Mouse (Mus musculus) telencephalon, adult 2 months (tissue): ENCODE results near the gene Zfp941.

Experiments used
- DNase-seq: peaks from one replicate; pipeline ENCODE4 v3.0.0-alpha.2; 2011; ENCODE audit warnings: low read depth, low spot score

The Zfp941 gene

GRCm38 (mm10) chr7:140840750-140841735, 19.1 kb upstream of the Zfp941 start:
- DNase-seq, result peak; percentile 41

GRCm38 (mm10) chr7:140839556-140839955, 17.6 kb upstream of the Zfp941 start:
- no peak for DNase-seq

- DNase-seq, result peak; percentile 60
Observed at GRCm38 (mm10) chr7:140836243-140837115, 14.5 kb upstream of the Zfp941 start.

GRCm38 (mm10) chr7:140835758-140836087, 13.7 kb upstream of the Zfp941 start:
- no peak for DNase-seq

- no peak for DNase-seq
Observed at GRCm38 (mm10) chr7:140834968-140835757, 13.2 kb upstream of the Zfp941 start, which contains the start of gene Urah. Gene Urah (plus strand): TSS chr7:140835018.

- no peak for DNase-seq
Observed at GRCm38 (mm10) chr7:140833341-140833740, 11.4 kb upstream of the Zfp941 start.

- no peak for DNase-seq
Observed at GRCm38 (mm10) chr7:140831447-140831846, 9.5 kb upstream of the Zfp941 start.

GRCm38 (mm10) chr7:140828171-140828881, 6.3 kb upstream of the Zfp941 start:
- DNase-seq, result peak; percentile 91

- no peak for DNase-seq
Observed at GRCm38 (mm10) chr7:140822731-140823130, 753 bp upstream of the Zfp941 start.

GRCm38 (mm10) chr7:140821305-140821652, 699 bp downstream of the Zfp941 start:
- no peak for DNase-seq

- DNase-seq, result no peak
Observed at GRCm38 (mm10) chr7:140820173-140820572, 1.8 kb downstream of the Zfp941 start.

- DNase-seq, result no peak
Observed at GRCm38 (mm10) chr7:140812850-140813249, 9.1 kb downstream of the Zfp941 start.

- DNase-seq, result no peak
Observed at GRCm38 (mm10) chr7:140811714-140812113, 10.3 kb downstream of the Zfp941 start.

- DNase-seq, result no peak
Observed at GRCm38 (mm10) chr7:140810496-140810895, 11.5 kb downstream of the Zfp941 start.

GRCm38 (mm10) chr7:140805704-140806103, 16.3 kb downstream of the Zfp941 start:
- DNase-seq, result peak; percentile 34

GRCm38 (mm10) chr7:140802629-140803028, 19.3 kb downstream of the Zfp941 start:
- no peak for DNase-seq

GRCm38 (mm10) chr7:140798212-140798611, 23.8 kb downstream of the Zfp941 start:
- DNase-seq, result no peak

- no peak for DNase-seq
Observed at GRCm38 (mm10) chr7:140797619-140798018, 24.4 kb downstream of the Zfp941 start.

GRCm38 (mm10) chr7:140793541-140793940, 28.4 kb downstream of the Zfp941 start:
- no peak for DNase-seq

- no peak for DNase-seq
Observed at GRCm38 (mm10) chr7:140788053-140788435, 33.9 kb downstream of the Zfp941 start.
